Mouse (Mus musculus): ENCODE data around the gene Fignl2. TPM values are rescaled to one million over a fixed set of nuclear protein-coding genes. Genes with fewer than 3 reads are reported as not detected.
A peak's percentile ranks its signal among the peaks of the same experiment; 100 is the strongest.

The Fignl2 gene
- total RNA-seq, 2 experiments from 2014 or later = 1.1 to 1.2 TPM

DNA sequence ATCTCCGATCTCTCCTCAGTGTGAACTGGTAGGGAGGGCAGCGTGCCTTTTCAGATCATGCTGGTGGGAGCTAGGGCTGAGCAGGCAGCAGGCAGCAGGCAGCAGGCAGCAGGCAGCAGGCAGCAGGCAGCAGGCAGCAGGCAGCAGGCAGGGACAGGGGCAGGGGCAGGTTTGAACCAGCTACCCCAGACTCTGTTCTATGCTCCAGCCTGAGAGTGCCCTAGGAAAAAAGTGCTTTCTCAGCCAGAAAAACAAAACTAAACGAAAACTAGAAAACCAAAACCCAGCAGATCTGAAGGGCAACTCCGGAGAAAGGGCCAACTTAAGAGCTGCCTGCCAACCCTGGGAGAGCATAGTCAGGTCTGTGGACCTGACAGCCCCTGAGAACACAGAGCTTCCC lies 9.7 kb downstream of the Fignl2 start:
- no peak for DNase-seq (ENCODE audit: low spot score in 2 of 2)

DNA sequence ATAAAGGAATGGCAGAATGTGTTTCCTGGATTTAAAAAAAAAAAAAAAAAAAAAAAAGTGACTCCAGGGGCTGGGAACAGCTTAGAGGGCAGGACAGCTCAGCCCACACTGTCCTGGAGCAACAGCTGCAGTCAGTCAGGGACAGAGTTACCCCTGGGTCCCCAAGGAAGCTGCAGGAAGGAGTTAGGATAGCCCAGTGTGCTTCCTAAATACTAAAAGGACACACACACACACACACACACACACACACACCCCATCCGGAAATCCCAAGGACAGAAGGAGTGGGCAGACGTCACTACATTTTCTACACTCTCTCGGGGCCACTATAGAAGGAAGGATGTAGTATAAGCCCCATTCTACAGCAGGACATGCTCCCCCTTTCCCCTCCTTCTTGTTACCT lies 10.3 kb downstream of the Fignl2 start:
- DNase-seq (ENCODE audit: low spot score in 2 of 2) = no peak

DNA sequence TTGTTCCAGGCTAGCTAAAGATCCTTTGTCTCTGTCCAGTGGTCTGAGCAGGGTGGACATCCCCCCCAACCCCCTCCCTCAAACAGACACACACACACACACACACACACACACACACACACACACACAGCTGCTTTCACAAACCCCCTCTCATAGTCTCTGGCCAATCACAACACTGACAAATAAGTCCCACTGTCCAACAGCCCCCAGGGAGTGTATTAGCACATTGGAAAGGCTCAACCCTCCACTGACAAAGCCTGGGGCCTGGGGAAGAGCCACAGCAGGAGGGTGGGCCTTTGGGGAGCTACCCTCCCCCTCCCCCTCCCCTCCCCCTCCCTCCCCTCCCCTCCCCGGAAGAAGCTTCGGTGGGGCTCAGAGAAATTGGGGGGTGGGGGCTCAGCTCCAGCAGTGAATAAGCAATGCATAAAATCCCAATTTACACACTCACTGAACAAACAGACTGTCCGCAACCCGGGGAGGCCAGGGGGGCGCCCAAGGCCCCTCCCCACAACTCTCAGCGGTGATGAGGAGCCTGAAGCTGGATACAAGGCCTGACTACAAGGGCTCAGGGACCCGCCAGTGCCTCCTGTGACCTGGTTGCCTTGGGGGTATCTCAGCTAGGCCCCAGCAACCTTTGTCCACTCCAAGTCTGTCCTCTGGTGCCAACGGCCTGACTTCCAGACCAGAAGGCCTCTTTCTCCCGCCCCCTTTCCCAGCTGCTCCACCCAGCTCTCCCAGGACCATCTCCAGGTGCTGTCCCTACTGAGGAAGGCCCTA lies 11.3 kb downstream of the Fignl2 start:
- no peak for DNase-seq (ENCODE audit: low spot score in 2 of 2)

DNA sequence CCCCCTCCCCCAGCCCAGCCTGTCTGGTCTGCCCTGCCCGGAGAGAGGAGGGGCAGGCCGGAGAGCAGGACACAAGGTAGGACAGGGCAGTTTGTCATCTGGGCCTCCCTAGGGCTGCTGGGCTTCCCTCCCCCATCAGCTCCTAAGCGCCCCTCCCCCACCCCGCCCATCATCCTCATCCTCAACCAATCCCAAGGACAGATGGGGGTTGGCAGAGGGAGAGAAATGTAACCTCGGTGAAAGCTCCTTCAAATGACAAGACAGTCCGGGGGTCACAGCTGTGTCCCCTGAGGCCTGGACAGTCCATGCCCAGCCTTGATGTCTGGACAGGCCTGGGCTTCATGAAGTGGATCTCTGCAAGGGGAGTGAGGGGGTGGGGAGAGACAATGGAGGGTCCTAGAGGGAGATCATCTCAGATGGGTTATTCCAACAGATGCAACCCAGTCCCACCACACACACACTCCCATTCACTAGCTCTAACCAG lies 12.0 kb downstream of the Fignl2 start:
- no peak for DNase-seq (ENCODE audit: low spot score in 2 of 2)

DNA sequence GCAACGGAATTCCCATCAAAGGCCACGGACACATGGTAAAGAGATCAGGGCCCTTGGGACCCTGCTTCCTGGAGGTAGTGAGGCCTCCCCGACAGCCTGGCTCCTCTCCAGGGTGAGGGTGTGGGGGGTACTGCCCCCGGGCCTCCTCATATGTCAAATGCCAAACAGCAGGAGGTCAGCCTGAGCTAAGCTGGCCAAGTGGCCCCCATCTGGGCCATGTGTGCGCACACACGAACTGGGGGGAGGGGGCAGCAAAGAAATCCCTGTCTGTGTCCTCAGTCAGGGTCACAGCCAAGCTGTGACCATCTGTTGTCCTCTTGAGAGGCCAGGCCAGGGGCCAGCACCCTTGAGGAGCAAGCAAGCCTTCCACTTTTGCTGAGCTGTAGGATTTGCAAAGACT lies 13.3 kb downstream of the Fignl2 start:
- no peak for DNase-seq (ENCODE audit: low spot score in 2 of 2)

DNA sequence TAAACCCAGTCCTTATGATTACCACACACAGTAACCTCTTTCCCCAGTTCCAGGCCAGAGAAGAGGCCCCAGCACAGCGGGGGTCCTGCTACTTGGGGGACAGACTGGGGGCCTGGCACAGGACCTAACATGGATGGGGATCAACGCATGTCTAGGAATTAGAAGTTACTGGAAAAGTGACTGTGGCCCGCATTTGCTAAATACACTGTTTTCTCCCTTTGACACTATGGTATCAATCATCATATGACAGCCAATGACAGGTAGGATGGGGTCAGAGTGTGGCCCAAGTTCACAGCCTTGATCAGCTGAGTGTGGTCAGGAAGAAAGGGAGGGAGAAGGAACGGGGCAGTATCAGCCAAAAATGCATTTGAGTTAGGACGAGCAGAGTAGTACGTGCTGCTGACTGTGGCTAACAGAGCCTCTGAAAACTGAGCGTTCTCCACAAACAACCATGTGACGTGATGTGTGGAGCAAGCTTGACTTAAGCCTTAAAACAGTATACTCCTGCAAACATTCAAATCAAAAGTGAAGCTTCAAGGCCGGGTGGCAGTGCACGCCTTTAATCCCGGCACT lies 18.0 kb downstream of the Fignl2 start:
- DNase-seq (ENCODE audit: low spot score in 2 of 2) = no peak

DNA sequence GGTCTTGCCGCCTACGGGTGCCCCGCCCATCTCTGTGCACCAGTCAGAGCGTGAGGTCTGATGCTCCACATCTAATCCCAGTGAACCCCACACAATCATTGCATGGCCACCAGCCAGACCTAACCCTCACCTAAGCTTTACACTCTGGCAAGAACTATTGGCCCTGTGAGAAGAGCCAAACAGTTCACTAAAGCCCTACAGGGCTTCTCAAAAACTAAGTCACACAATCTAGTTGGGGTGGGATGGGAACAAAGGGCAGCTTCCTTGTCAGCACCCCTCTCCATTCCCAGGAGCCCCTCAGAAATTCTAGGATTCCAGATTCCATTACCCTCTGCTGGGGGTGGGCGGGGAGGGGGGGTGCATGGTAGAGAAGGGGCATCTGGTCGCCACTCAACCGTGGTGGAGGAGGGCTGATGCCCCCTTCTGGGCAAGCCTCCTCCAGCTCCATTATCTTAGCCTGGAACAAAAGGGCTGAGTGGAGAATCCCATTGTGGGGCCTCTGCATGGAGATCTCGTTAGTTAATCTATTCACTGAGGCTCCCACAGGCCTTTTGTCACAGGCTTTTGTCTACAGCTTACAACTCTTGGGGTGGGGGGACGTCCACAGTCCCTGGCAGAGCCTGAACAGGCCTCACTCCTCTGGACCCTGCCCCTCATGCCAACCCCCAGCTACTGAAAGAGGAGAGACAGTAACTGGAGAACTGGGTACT lies 18.6 kb downstream of the Fignl2 start:
- DNase-seq (ENCODE audit: low spot score in 2 of 2) = no peak

DNA sequence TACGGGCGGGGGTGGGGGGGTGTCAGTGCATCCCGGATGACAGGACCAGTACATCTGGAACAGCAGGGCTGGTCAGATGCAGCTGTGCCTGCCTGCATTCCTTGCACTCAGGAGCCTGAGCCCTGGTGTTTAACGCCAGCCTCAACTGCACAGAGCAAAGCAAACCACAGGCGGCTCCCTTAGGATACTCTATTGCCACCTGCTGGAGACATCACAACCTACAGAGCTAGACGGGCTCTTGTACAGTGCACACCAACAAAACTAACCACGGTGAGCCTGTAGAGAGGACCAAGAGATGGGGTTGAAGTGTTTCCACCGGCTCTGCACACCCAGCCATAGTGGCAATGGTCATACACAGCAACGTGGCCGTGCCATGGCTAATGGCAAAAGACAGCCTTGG lies 22.1 kb downstream of the Fignl2 start:
- DNase-seq (ENCODE audit: low spot score in 2 of 2) = peak; percentile 66 to 74

DNA sequence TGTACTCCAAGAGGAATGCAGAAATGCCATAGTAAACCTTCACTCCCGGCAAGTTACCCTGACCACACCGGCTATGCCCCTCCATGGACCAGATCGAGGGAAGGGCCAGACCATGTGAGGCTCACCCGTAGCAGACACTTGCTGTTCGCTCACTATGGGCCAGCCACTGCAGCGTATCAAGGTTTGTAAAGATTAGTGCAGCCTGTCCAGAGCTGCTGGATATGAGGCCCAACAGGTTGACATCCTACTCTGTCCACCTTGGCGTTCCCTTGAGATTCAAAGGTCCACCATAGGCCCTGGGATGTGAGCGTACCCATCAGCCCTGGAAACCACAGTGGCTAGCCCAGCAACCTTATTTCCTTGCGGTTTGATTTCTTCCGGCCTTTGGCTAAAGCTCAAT lies 23.8 kb downstream of the Fignl2 start:
- DNase-seq (ENCODE audit: low spot score in 2 of 2) = no peak

DNA sequence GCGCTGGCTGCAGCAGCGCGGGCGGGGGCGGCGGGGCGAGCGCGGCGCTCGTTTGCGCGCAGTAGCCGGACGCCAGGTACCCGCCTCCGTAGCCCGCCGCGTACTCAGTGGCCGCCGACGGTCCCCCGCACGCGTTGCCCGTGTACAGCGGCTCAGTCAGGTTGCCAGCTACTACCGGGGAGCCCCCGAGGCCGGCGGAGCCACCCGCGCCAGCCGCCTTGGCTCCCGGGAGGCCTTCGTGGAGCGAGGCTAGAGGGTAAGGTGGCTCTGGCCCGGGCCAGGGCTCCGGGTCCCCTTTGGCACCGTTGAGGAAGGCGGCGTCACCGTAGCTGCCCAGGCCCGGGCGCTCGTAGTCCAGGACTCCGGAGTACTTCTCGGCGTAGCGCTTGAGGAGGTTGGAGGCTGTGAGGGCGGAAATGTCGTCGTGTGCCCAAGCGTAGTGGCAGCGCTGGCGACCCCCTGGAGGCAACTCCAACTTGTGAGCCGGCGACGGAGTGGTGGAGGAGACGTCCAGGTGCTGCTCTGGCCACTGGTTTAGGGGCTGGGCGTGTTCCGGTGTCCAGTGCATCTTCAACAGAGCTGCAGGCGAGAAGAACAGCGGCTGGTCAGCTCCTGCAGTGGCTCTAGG lies 24.4 kb downstream of the Fignl2 start:
- DNase-seq (ENCODE audit: low spot score in 2 of 2) = no peak

DNA sequence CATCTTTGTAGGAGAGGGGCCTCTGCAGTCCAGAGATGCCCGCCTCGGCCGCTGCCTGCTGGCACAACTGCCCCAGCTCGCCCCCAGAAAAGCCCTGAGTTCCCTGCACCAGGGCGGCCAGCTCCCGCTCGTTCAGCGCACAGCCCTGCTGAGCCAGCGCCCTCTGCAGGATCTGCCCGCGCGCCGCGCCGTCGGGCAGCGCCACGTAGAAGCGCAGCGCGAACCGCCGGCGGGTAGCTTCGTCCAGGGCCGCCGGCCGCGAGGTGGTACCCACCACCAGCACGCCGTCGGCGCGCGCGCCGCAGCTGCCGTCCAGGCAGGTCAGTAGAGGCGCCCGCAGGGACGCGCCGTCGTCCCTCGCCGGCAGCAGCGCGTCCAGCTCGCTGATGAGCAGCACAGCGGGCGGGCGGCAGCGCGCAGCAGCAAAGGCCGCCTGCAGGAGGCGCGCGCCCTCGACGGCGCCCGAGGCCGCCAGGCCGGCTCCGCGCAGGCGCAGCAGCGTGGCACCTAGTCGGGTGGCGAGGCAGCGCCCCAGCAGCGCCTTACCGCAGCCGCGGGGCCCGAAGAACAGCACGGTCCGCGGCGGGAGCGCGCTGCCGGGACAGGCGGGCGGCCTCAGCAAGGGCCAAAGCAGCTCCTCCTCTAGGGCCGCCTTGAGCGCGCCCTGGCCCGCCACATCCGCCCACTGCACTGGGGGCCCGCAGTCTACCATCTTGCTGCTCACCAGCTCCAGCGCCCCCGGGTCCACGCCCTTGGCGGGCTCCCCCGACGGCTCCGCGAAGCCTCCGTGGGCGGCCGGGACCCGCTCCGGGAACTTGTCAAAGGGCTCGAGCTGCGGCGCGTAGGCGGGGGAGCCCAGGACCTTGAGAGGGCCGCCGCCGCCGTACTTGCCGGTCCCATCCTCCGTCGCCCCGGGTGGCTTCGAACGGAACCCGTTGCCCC lies 25.5 kb downstream of the Fignl2 start:
- DNase-seq (ENCODE audit: low spot score in 2 of 2) = no peak

DNA sequence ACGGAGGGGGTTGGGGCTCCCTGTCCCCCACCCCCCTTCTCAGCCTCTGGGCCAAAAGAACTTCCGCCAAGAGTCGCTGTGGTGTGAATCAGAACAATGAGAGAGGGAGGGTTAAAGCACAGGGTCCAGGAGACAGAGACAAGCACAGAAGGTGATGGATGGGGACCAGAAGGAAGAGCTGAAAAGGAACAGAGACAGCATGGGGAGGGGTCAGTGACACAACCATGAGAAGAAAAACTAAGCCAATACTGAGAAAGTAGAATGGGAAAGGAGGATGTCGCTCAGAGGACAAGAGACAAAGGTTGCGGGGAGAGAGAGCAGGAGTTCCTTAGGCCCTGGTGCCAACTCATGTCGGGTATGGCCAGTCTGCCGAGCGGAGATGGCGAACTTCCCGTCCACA lies 26.5 kb downstream of the Fignl2 start:
- DNase-seq (ENCODE audit: low spot score in 2 of 2) = no peak

DNA sequence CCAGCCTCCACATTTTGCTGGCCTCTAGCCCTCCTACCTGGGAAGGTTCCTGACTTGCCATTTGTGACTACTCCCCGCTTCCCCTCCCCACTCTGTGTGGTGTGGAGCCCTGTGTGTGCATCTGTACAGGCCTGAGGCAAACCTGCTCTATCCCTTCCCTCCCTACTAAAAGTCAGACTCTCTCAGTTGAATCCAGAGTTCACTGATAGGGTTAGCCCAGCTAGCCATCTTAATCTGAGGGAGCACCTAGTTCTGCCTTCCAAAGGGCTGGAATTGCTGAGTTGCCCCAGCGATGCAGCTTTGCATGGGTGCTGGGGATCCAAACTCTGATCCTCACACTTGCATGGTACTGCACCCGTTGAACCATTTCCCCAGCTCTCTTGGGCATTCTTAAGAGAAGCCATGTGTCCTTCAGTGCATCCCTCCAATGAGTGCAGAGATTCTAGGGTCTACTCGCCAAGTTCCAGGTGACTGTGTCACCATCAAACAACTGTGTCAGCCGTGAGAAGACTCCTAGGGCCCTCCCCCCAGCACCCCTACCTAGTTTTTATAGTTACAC lies 29.9 kb downstream of the Fignl2 start:
- DNase-seq (ENCODE audit: low spot score in 2 of 2) = no peak

DNA sequence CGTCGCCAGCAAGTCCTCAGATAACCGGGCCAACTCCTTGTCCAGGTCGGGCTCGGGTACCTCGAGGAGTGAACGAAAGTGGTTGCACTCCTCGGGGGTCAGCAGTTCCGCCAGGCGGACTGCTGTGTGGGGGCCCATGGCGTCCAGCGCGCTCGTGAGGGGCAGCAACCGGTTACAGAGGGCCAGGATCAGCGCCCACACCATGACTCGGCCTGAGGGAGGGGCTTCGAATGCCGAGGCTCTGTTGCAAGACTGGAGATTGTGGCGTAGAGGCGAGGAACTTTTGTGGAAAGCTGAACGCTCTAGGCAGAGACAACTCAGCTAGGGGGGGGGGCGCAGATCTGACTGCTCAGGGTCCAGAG lies 31.2 kb downstream of the Fignl2 start, which contains the start of gene Gm47841:
Gene Gm47841, minus strand, starts transcription at position 204 of the 362 bp plus-strand sequence.
- DNase-seq (ENCODE audit: low spot score in 2 of 2) = no peak

DNA sequence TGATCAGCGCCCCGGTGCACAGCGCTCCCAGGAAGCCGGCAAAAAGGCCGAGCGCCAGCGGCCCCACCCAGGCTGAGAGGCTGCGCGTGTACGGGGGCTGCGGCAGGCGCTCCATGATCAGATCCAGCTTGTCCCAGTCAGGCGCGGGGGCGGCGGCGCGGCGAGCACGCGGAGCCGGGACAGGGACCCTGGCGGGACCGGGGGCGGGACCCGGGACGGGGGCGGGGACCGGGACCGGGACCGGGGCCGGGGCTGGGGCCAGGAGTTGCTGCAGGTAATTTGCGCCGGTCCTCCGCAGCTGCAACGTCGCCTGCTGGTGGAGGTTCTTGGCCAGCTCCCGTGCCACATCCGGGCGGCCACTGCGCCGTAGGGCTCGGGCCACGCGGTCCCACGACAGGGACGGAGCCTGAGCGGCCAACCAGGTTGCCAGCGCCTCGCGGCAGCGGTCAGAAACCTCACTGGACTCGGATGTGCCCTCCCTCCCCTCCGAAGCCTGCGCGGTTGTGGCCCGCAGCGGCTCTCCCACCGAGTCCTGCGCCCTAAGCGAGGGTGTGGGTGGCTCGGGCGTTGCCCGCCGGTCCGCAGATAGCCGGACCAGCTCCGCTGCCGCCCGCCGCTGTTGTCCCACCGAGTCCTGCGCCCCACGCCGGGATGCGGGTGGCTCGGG lies 31.7 kb downstream of the Fignl2 start:
- peak; percentile 39 to 48 for DNase-seq (ENCODE audit: low spot score in 2 of 2)

DNA sequence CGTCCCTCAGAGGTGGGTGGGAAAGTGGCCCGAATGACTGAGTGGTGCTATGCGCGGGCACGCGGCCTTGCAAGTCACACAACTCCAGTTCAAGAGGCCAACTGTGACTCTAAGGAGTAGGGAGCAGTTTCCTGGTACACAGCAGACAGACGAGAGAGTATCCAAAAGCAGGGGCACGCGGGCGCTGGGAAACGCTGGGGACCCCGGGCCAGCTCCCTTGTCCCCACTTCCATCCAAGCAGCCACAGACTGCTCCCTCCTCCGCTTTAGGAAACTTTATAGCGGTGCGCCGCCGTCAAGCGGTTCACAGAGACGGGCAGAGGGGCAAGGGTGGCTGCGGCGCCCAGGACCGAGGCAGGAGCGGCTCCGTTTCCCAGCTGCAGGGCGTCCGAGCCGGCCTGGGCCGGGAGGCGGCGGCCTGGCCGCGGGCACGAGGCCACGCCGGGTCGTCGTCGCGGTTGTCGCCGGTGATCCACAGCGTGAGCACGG lies 32.3 kb downstream of the Fignl2 start:
- no peak for DNase-seq (ENCODE audit: low spot score in 2 of 2)

DNA sequence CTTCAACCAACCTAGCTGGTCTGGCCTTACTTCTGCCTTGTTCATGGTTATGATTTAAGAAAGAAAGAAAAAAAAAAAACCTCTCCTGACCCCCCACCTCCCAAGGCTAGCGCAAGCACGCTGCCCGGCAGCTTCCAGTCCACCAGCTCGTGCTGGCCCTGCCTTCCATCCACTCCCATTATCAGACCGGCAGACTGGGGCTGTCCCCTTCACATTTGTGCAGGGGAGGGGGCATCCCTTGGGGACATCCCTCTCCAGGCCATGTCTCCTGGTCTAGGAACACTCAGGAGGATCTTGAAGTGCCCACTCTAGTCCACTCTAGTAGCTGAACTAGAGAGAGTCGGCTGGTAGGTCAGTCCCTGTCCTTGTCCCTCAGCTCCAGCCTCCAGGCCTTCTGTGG lies 33.8 kb downstream of the Fignl2 start:
- no peak for DNase-seq (ENCODE audit: low spot score in 2 of 2)

DNA sequence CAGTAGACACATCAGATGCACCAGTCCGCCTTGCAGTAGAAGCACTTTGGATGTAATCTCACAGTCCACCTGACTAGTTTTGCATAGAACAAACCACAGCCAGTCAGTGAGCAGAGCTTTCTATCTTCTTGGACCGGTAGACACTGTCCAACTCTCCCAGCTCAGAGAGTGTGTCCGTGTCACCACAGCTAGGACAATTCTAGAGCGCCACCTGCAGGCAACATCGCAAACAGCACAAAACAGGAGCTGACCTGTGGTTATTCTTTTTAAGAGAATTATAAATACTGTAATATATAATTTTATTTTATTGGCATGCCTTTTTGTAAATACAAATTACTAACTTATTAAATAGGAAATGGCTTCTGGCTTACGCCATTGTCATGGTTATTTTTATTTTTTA lies 35.8 kb downstream of the Fignl2 start:
- DNase-seq (ENCODE audit: low spot score in 2 of 2) = peak; percentile 73 to 77

DNA sequence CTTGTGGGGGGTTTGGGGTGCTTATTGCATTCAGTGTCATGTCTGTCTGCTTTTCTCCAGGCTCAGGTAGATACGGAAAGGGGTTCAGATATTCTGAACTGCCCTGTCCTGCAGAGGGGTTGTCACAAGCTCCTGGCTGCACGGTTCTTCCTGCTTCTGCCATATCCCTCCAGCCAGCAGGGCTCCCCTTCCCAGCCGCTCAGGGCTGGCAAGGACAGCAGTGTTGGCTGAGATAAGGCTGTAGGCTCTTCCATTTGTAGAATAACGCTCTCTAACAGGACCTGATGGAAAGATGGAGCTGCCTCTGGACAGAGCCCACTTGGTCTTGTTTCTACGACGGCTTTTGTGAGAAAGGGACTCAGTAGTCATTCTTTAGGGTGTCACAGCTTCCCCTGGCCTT lies 36.4 kb downstream of the Fignl2 start:
- DNase-seq (ENCODE audit: low spot score in 2 of 2) = no peak

DNA sequence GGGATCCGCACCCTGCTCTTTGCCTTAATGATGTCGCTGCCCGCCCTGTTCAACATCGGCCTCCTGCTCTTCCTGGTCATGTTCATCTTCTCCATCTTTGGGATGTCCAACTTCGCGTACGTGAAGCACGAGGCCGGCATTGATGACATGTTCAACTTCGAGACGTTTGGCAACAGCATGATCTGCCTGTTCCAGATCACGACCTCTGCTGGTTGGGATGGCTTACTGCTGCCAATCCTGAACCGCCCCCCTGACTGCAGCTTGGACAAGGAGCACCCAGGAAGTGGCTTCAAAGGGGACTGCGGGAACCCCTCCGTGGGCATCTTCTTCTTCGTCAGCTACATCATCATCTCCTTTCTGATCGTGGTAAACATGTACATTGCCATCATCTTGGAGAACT lies 38.7 kb downstream of the Fignl2 start:
- DNase-seq (ENCODE audit: low spot score in 2 of 2) = peak in 1 of 2 experiments; percentile 42

All from layer of hippocampus, postnatal 10 days (tissue).